Mouse (Mus musculus) embryo, embryonic 11 days (tissue): ENCODE measurements at regions not wholly inside any gene's neighbourhood (a gene's known extent, or its start where the extent isn't known, plus 50 kb on each side); places are given as distances from the start of the nearest gene placed in this dataset.
A peak's percentile ranks its signal among the peaks of the same experiment; 100 is the strongest.

Source experiments
- DNase-seq: peaks from one replicate; pipeline ENCODE4 v3.0.0-alpha.2; 2015

DNA sequence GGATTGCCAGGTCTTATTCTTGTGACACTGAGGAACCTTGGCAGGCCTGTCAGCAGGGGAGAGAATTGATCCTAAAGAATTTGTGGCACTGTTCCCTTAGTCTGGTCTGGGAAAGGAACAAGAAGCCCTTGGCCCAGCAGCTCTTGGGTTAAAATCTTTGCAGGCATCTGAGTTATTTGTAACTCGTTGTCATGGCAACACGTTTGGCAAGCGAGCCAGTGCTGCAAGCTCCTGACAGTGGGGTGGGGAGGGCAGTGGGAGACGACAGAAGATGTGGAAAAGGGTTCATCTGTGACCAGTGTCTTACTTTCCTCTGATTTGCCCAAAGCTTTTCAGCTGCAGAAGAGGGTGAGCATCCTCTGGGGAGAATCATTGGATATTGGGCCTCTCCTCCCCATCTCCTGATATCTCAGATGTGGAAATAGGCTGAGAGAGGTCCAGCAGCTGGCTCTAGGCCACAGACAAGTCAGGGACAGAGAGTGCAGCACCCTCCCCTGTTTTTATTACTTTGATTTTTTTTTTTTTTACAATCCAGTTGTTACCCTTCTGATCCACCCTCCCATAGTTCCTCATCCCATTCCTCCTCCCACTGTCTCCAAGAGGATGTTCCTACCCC lies 92.4 kb upstream of the Huwe1 start:
- DNase-seq = peak; percentile 62
